Mouse (Mus musculus) retina, embryonic 14.5 days (tissue): ENCODE data around the gene Taz.

ENCODE experiments used
- DNase-seq: peaks from one replicate; pipeline ENCODE4 v3.0.0-alpha.2; 2015; ENCODE audit warnings: low spot score

The Taz gene

DNA sequence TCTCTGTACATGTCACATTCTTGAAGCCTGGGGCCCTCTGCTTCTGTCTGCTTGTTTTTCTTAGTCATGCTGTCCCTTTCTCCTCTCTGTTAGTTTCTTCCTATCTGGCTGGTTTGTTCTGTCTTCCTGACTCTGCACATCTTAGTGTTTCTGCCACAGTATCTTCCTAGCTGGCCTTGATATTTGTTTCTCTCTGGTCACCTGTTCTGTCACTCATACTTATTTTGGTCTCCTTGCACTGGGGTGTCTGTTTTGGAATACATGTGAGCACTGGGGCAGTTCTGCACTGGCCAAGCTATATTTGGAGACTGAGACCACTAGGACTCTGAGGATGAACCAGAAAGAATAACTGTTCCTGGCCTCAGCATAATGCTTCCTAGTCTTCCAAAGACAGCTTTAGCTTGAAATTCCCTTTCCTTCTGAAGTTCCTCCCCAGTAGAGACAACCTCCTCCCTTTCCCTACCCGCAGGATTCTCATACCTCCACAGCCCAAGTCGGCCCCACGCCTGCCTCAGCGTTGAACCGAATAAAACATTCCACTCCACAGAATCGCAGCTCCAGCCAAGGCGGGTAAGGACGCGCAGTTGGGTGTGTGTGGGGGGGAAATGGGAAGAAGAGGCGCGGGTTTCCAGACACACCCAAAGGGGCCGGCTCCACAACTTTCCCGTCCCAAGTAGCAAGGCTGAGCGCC, 526 bp upstream of the Taz start:
- DNase-seq, result no peak

GRCm38 (mm10) chrX:74282395-74283091, 831 bp downstream of the Taz start:
- peak; percentile 82 for DNase-seq

GRCm38 (mm10) chrX:74283092-74283437, 1.4 kb downstream of the Taz start:
- DNase-seq, result no peak

- DNase-seq, result no peak
These were observed 11.7 kb downstream of the Taz start for GRCm38 (mm10) chrX:74293431-74293830.

DNA sequence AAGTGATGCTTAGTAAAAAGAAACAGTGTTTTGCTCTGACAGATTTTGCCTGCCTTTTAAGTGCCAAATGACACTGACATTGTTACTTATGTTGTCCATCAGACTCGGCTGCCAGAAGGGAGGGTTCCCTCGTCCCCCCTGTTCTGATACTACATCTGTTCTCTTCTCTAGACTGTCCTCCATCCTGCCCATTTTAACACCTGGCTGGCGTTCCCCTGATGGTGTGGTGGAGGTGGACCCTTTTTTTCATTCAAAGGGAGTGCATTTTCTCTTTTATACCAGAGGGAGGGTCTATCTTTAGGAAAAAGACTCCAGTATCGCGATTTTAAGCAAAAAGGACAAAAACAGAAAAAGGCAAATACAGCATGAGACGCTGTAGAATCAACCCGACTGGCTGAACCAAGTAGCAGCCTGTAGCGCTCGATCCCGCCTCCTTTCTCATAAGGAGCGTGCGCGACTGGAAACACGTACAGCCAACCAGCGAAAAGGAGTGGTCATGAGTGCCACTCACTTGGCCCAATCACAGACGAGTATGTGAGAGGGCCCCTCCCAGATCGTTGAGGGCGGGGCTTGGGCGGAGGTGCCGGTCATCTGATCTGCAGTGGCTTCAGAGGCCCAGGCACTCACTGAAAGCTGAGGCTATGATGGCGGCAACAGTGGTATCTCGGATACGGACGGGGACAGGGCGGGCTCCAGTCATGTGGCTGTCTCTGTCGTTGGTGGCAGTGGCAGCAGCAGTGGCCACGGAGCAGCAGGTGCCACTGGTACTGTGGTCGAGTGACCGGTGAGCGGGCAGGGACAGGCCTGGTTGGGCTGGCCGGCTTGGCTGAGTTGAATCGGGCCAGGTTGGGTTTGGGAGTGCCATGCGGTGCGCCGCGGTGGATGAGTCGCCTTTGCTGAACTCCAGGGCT, 15.1 kb downstream of the Taz start, which contains the start of gene Atp6ap1:
Atp6ap1 (plus strand) TSS at position 560 of the 911 bp plus-strand sequence.
- DNase-seq, result peak; percentile 93

DNA sequence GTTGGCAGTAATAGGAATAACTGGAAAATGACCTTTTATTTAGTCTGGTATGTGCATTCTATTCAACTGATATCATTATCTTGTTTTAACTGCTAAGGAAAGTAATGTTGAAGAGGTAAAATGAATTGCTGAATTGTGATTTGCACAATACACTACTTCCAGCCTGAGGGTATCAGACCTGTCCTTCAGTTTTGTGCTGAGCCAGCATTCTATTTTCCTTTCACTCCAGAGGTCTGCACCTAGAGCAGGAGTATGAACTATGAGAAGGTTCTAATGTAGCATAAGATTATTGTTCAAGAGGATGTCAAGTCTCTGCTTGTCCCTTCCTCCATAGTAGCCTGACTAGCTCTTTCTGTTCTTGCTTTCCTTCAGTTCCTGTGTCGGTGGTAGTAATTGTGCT, 16.6 kb downstream of the Taz start:
- DNase-seq, result no peak

DNA sequence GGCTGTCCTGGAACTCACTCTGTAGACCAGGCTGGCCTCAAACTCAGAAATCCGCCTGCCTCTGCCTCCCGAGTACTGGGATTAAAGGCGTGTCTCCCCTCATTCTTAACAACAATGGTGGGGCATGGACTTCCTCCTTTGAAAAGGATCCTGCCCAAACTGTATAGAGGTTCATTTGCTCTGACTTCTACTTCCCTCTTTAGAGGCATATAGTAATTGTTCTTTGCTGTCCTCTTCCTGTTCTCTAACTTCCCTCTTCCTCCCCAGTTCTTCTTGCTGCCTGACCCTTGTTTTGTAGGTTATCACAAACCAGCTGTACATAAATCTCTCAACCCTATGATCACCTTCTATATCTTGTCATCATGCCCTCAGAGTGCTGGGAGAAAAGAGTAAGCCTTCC, 18.0 kb downstream of the Taz start:
- no peak for DNase-seq

- peak; percentile 77 for DNase-seq
These were observed 23.4 kb downstream of the Taz start, which contains the start of gene Gdi1 for GRCm38 (mm10) chrX:74304867-74305700. TSS of gene Gdi1 (plus strand) at chrX:74304998.

GRCm38 (mm10) chrX:74312540-74313464, 31.1 kb downstream of the Taz start, which contains the start of gene Fam50a:
TSS of gene Fam50a (plus strand) at chrX:74313033.
- peak; percentile 84 for DNase-seq

- DNase-seq, result peak; percentile 75
These were observed 47.0 kb downstream of the Taz start, which contains the start of gene Plxna3 for GRCm38 (mm10) chrX:74328725-74329161. TSS of gene Plxna3 (plus strand) at chrX:74329066.

GRCm38 (mm10) chrX:74329215-74329671, 47.5 kb downstream of the Taz start:
- peak; percentile 6 for DNase-seq

- no peak for DNase-seq
These were observed 48.6 kb downstream of the Taz start for GRCm38 (mm10) chrX:74330166-74330930.
